Mouse (Mus musculus) MEL (cell line): ENCODE measurements around the gene Cd164. TPM values are rescaled to one million over a fixed set of nuclear protein-coding genes. Genes with fewer than 3 reads are reported as not detected.

Source experiments
- DNase-seq: peaks from one replicate; pipeline ENCODE4 v3.0.0; 2011; ENCODE audit warnings: low read depth, low spot score
- H3K27ac ChIP-seq: 2 replicates; pipeline ENCODE4 v1.5.1; 2012; ENCODE audit warnings: low read depth, mild to moderate bottlenecking, control low read depth, low read length, moderate library complexity; ENCODE audit not compliant: control insufficient read depth
- H3K27me3 ChIP-seq, 2 experiments: fragments of 150-350 bp in 1 of 2; sonication (generic) in 1 of 2; 2 replicates each; pipeline ENCODE4 v1.6.1; 2012; ENCODE audit warnings: low read length in 2 of 2, mild to moderate bottlenecking in 2 of 2, improper control_type of control experiment in 1 of 2, moderate library complexity in 1 of 2; ENCODE audit not compliant: insufficient read depth in 2 of 2, control insufficient read depth in 1 of 2
- H3K36me3 ChIP-seq, 2 experiments: 2 replicates each; pipeline ENCODE4 v1.6.1; 2012 to 2014; ENCODE audit warnings: low read length in 2 of 2, improper control_type of control experiment in 1 of 2, inconsistent platforms in 1 of 2, mild to moderate bottlenecking in 1 of 2; ENCODE audit not compliant: insufficient read depth in 2 of 2, control insufficient read depth in 1 of 2
- H3K4me1 ChIP-seq, 2 experiments: fragments of 150-350 bp in 1 of 2; sonication (generic) in 1 of 2; 2 replicates each; pipeline ENCODE4 v1.6.1; 2012; ENCODE audit warnings: low read length in 2 of 2, improper control_type of control experiment in 1 of 2, mild to moderate bottlenecking in 1 of 2; ENCODE audit not compliant: insufficient read depth in 2 of 2, control insufficient read depth in 1 of 2
- H3K4me3 ChIP-seq, 2 experiments: fragments of 150-350 bp in 1 of 2; sonication (generic) in 1 of 2; 2 replicates each; pipeline ENCODE4 v1.5.1; 2012; ENCODE audit warnings: low read depth in 2 of 2, low read length in 2 of 2, mild to moderate bottlenecking in 2 of 2, moderate library complexity in 2 of 2, control low read depth in 1 of 2, improper control_type of control experiment in 1 of 2; ENCODE audit not compliant: control insufficient read depth in 1 of 2, insufficient read depth in 1 of 2
- H3K79me2 ChIP-seq: 2 replicates; pipeline ENCODE4 v1.6.1; 2012; ENCODE audit warnings: mild to moderate bottlenecking, low read length, moderate library complexity; ENCODE audit not compliant: control insufficient read depth, poor library complexity, insufficient read depth
- H3K9ac ChIP-seq: 2 replicates; pipeline ENCODE4 v1.6.1; 2012; ENCODE audit warnings: low read depth, mild to moderate bottlenecking, control low read depth, low read length, moderate library complexity; ENCODE audit not compliant: control insufficient read depth, poor library complexity, severe bottlenecking
- H3K9me3 ChIP-seq: fragments of 150-350 bp; sonication (generic); replicated peaks from 2 replicates; pipeline ENCODE4 v1.6.1; 2012; ENCODE audit warnings: mild to moderate bottlenecking, low read length, improper control_type of control experiment, moderate library complexity; ENCODE audit not compliant: insufficient read depth
- BHLHE40 ChIP-seq: IDR thresholded peaks from 2 replicates; pipeline ENCODE4 v1.6.1; 2012; ENCODE audit warnings: low read depth, mild to moderate bottlenecking, inconsistent platforms, low read length, improper control_type of control experiment, borderline replicate concordance
- CHD1 ChIP-seq: IDR thresholded peaks from 2 replicates; pipeline ENCODE4 v1.6.1; 2012; ENCODE audit warnings: low read depth, mild to moderate bottlenecking, inconsistent platforms, low read length, improper control_type of control experiment
- CHD2 ChIP-seq: IDR thresholded peaks from 2 replicates; pipeline ENCODE4 v1.6.1; 2011; ENCODE audit warnings: low read length, improper control_type of control experiment
- E2F4 ChIP-seq: IDR thresholded peaks from 2 replicates; pipeline ENCODE4 v1.6.1; 2011; ENCODE audit warnings: low read depth, low read length, improper control_type of control experiment, borderline replicate concordance
- ELF1 ChIP-seq: IDR thresholded peaks from 2 replicates; pipeline ENCODE4 v1.6.1; 2014; ENCODE audit warnings: low read depth, mild to moderate bottlenecking, inconsistent platforms, low read length, improper control_type of control experiment, moderate library complexity
- ETS1 ChIP-seq: IDR thresholded peaks from 2 replicates; pipeline ENCODE4 v1.6.1; 2012; ENCODE audit warnings: low read depth, mild to moderate bottlenecking, inconsistent platforms, low read length, improper control_type of control experiment, moderate library complexity
- GABPA ChIP-seq: IDR thresholded peaks from 2 replicates; pipeline ENCODE4 v1.6.1; 2012; ENCODE audit warnings: low read depth, mild to moderate bottlenecking, inconsistent platforms, low read length, improper control_type of control experiment, moderate library complexity
- JUND ChIP-seq: IDR thresholded peaks from 2 replicates; pipeline ENCODE4 v1.6.1; 2011; ENCODE audit warnings: low read depth, mild to moderate bottlenecking, improper control_type of control experiment, low read length
- KAT2A ChIP-seq: conservative IDR thresholded peaks from 2 replicates; pipeline ENCODE4 v1.6.1; 2012; ENCODE audit warnings: low read depth, low read length, improper control_type of control experiment, inconsistent platforms
- MAFK ChIP-seq: IDR thresholded peaks from 2 replicates; pipeline ENCODE4 v1.6.1; 2011; ENCODE audit warnings: low read depth, mild to moderate bottlenecking, low read length, improper control_type of control experiment, borderline replicate concordance
- MAZ ChIP-seq: IDR thresholded peaks from 2 replicates; pipeline ENCODE4 v1.6.1; 2012; ENCODE audit warnings: low read depth, mild to moderate bottlenecking, inconsistent platforms, low read length, improper control_type of control experiment
- MEF2A ChIP-seq: IDR thresholded peaks from 2 replicates; pipeline ENCODE4 v1.6.1; 2014; ENCODE audit warnings: low read depth, mild to moderate bottlenecking, inconsistent platforms, low read length, improper control_type of control experiment; ENCODE audit not compliant: poor library complexity, insufficient replicate concordance, severe bottlenecking; ENCODE audit errors: extremely low read depth
- MXI1 ChIP-seq: IDR thresholded peaks from 2 replicates; pipeline ENCODE4 v1.6.1; 2011; ENCODE audit warnings: mild to moderate bottlenecking, low read depth, low read length, improper control_type of control experiment
- NELFE ChIP-seq: IDR thresholded peaks from 2 replicates; pipeline ENCODE4 v1.6.1; 2011; ENCODE audit warnings: low read depth, low read length, improper control_type of control experiment
- POLR2A ChIP-seq, 2 experiments: IDR thresholded peaks; 2 replicates each; pipeline ENCODE4 v1.6.1; 2011 to 2012; ENCODE audit warnings: low read length in 2 of 2, mild to moderate bottlenecking in 2 of 2, control low read depth in 1 of 2, improper control_type of control experiment in 1 of 2, low read depth in 1 of 2, moderate library complexity in 1 of 2; ENCODE audit not compliant: control insufficient read depth in 1 of 2, insufficient read depth in 1 of 2, poor library complexity in 1 of 2
- POLR2AphosphoS2 ChIP-seq: IDR thresholded peaks from 2 replicates; pipeline ENCODE4 v1.6.1; 2011; ENCODE audit warnings: low read length, improper control_type of control experiment
- POLR2AphosphoS5 ChIP-seq: IDR thresholded peaks from 2 replicates; pipeline ENCODE4 v1.6.1; 2012; ENCODE audit warnings: low read depth, borderline replicate concordance, mild to moderate bottlenecking, inconsistent platforms, low read length, moderate library complexity, mixed read lengths
- RAD21 ChIP-seq: IDR thresholded peaks from 2 replicates; pipeline ENCODE4 v1.6.1; 2011; ENCODE audit warnings: mild to moderate bottlenecking, low read depth, low read length, improper control_type of control experiment
- RCOR1 ChIP-seq: IDR thresholded peaks from 2 replicates; pipeline ENCODE4 v1.6.1; 2012; ENCODE audit warnings: low read depth, mild to moderate bottlenecking, inconsistent platforms, low read length, improper control_type of control experiment
- TBP ChIP-seq: IDR thresholded peaks from 2 replicates; pipeline ENCODE4 v1.8.0; 2011; ENCODE audit warnings: low read depth, low read length, improper control_type of control experiment
- UBTF ChIP-seq: IDR thresholded peaks from 2 replicates; pipeline ENCODE4 v1.6.1; 2012; ENCODE audit warnings: low read depth, mild to moderate bottlenecking, inconsistent platforms, low read length, improper control_type of control experiment, moderate library complexity, borderline replicate concordance; ENCODE audit not compliant: insufficient read depth
- ZKSCAN1 ChIP-seq: IDR thresholded peaks from 2 replicates; pipeline ENCODE4 v1.6.1; 2012; ENCODE audit warnings: low read depth, mild to moderate bottlenecking, inconsistent platforms, low read length, improper control_type of control experiment, moderate library complexity
- ZMIZ1 ChIP-seq: IDR thresholded peaks from 2 replicates; pipeline ENCODE4 v1.6.1; 2012; ENCODE audit warnings: low read depth, mild to moderate bottlenecking, inconsistent platforms, low read length, improper control_type of control experiment, moderate library complexity
- ZNF384 ChIP-seq: IDR thresholded peaks from 2 replicates; pipeline ENCODE4 v1.6.1; 2012; ENCODE audit warnings: low read depth, mild to moderate bottlenecking, inconsistent platforms, low read length, improper control_type of control experiment
- polyA plus RNA-seq, 2 experiments: library from polyadenylated mRNA; stranded (reverse) in 1 of 2; unstranded in 1 of 2; fragments of >175 nt in 1 of 2; fragments of >200 nt in 1 of 2; gene quantifications; 2 replicates each; pipeline versions ENCODE4 v1.2.1 to v1.2.4; 2012; ENCODE audit warnings: low replicate concordance in 2 of 2, low read depth in 1 of 2; ENCODE audit not compliant: insufficient read length in 2 of 2, insufficient read depth in 1 of 2, missing spikeins in 1 of 2
- total RNA-seq: library from RNA; depleted of rRNA; stranded (reverse); fragments of 300-350 nt; gene quantifications from 2 replicates; pipeline ENCODE4 v1.2.3, GENCODE M21; 2012

The Cd164 gene
- total and polyA plus RNA-seq, 3 experiments, result 21.4 to 59.4 TPM; not detected in 1

DNA sequence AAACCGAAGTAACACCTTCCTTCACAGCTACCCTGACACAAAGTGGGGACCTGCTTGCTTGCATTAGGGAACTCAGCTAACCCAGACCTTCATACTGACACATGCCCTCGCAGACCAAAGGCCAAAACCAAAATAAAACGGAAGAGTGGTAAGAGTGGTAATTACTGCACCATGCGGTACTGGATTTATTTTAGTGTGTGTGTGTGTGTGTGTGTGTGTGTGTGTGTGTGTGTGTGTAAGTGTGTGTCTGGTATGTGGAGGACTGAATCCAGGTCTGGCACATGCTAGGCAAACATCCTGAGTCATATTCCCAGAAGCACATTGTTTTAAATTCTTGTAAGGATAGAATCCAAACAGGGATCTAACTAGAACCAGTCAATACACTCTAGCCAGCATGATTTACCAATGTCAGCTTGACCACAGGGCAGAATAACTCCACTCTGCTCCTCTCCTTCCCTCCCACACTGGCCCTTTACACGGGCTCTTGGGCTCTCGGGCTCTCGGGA, 57.2 kb downstream of the Cd164 start:
- Histone ChIP-seq H3K79me2 (no peaks in the 10 kb centered on the region), H3K4me3 (no peak overlapping the region), H3K36me3 (no peaks in the 10 kb centered on the region), H3K4me1 (no peaks in the 10 kb centered on the region), H3K9me3 (no peaks in the 10 kb centered on the region), H3K9ac (no peak overlapping the region), H3K27ac (no peak overlapping the region), H3K27me3 (peaks cover 4 to 14% of the 10 kb centered on the region in 2 experiments; a peak in 3 of 4 replicates)
- no peak for TF ChIP-seq UBTF
- no peak for TF ChIP-seq MAFK
- no peak for TF ChIP-seq POLR2A (IDR thresholded peaks at IDR 0.05; ENCODE audit: control insufficient read depth in 1 of 2, insufficient read depth in 1 of 2, low read depth in 1 of 2, low read length in 2 of 2, poor library complexity in 1 of 2)
- no peak for TF ChIP-seq CHD2
- no peak for TF ChIP-seq MEF2A
- TF ChIP-seq GABPA, result no peak
- no peak for TF ChIP-seq POLR2AphosphoS2
- no peak for TF ChIP-seq MAZ
- DNase-seq, result no peak

DNA sequence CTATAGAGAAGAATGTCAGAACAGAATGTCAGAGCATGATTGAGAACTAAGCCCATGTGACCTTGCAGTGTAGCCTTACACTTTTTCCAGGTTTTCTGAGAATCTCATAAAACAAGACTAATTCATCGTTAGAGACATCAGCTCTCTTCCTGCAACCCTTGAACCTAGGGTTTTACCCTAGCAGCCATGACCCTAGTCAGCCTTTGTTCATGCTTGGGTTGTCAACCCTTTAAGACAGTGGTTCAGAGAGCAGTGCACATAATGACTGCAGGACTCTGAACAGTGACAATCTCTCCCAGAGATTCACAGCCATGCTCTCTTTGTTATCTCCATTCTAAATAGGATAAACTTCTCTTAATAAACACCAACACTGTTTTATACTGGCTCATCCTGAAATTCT, 59.3 kb downstream of the Cd164 start:
- Histone ChIP-seq H3K4me1 (no peaks in the 10 kb centered on the region), H3K9ac (no peak overlapping the region), H3K36me3 (no peaks in the 10 kb centered on the region), H3K79me2 (no peaks in the 10 kb centered on the region), H3K27ac (no peak overlapping the region), H3K9me3 (no peaks in the 10 kb centered on the region), H3K4me3 (no peak overlapping the region), H3K27me3 (peaks cover 7 to 19% of the 10 kb centered on the region in 2 experiments)
- TF ChIP-seq BHLHE40, result no peak
- no peak for TF ChIP-seq ZMIZ1
- TF ChIP-seq MEF2A, result no peak
- no peak for TF ChIP-seq ZKSCAN1
- no peak for TF ChIP-seq GABPA
- TF ChIP-seq ELF1, result no peak
- no peak for TF ChIP-seq ETS1
- TF ChIP-seq KAT2A, result no peak
- no peak for TF ChIP-seq CHD1
- TF ChIP-seq RCOR1, result no peak
- TF ChIP-seq POLR2AphosphoS5, result no peak
- no peak for TF ChIP-seq MAFK
- no peak for TF ChIP-seq E2F4
- TF ChIP-seq RAD21, result no peak
- no peak for TF ChIP-seq MXI1
- no peak for TF ChIP-seq JUND
- TF ChIP-seq TBP, result no peak
- no peak for TF ChIP-seq POLR2AphosphoS2
- TF ChIP-seq ZNF384, result no peak
- TF ChIP-seq NELFE, result no peak
- no peak for DNase-seq
